Mouse (Mus musculus) midbrain, embryonic 16.5 days (tissue): ENCODE results near the gene Vwa7. TPM values are rescaled to one million over a fixed set of nuclear protein-coding genes. Genes with fewer than 3 reads are reported as not detected.
"Not testable (repeated sequence)": the region's sequence is repeated elsewhere in the genome, so short reads cannot be mapped to it uniquely, and the experiment has no call there.

Experiments
- ATAC-seq: fragments of 200-750 bp; cut with Nextera tagmentation; 2 replicates; pipeline ENCODE4 v1.8.0; 2017; ENCODE audit warnings: moderate TSS enrichment
- H3K27ac ChIP-seq: fragments of 300-500 bp; sonication (generic); 2 replicates; pipeline ENCODE4 v1.5.1; 2014; ENCODE audit warnings: mild to moderate bottlenecking, low read length, mixed read lengths
- H3K27me3 ChIP-seq: fragments of 300-500 bp; sonication (generic); 2 replicates; pipeline ENCODE4 v1.6.1; 2014; ENCODE audit warnings: low read depth, low read length, mixed read lengths; ENCODE audit not compliant: control insufficient read depth, insufficient read depth
- H3K36me3 ChIP-seq: fragments of 300-500 bp; sonication (generic); 2 replicates; pipeline ENCODE4 v1.6.1; 2014; ENCODE audit warnings: mild to moderate bottlenecking, low read length, moderate library complexity, mixed read lengths; ENCODE audit not compliant: control insufficient read depth, insufficient read depth
- H3K4me1 ChIP-seq: fragments of 300-500 bp; sonication (generic); 2 replicates; pipeline ENCODE4 v1.6.1; 2014; ENCODE audit warnings: mild to moderate bottlenecking, low read length, mixed read lengths; ENCODE audit not compliant: control insufficient read depth, insufficient read depth
- H3K4me2 ChIP-seq: fragments of 300-500 bp; sonication (generic); 2 replicates; pipeline ENCODE4 v1.6.1; 2014; ENCODE audit warnings: mild to moderate bottlenecking, low read length, mixed read lengths
- H3K4me3 ChIP-seq: fragments of 300-500 bp; sonication (generic); 2 replicates; pipeline ENCODE4 v1.5.1; 2014; ENCODE audit warnings: low read depth, mild to moderate bottlenecking, low read length, moderate library complexity, mixed read lengths
- H3K9ac ChIP-seq: fragments of 300-500 bp; sonication (generic); 2 replicates; pipeline ENCODE4 v1.6.1; 2014; ENCODE audit warnings: low read depth, low read length, mixed read lengths
- H3K9me3 ChIP-seq: fragments of 300-500 bp; sonication (generic); replicated peaks from 2 replicates; pipeline ENCODE4 v1.6.1; 2014; ENCODE audit warnings: mild to moderate bottlenecking, low read length, mixed read lengths; ENCODE audit not compliant: control insufficient read depth, poor library complexity, severe bottlenecking
- WGBS: fragments of 180-500 bp; shearing (Covaris S2); extraction: QIAGEN DNeasy Blood & Tissue Kit; methylation state at CpG from one replicate; pipeline ENCODE4 v1.1.7; 2014; 5-methylcytosine and 5-hydroxymethylcytosine counted together
- polyA plus RNA-seq: library from polyadenylated mRNA; unstranded; fragments of >200 nt; fragmentation: Nextera tagmentation; extraction: Ambion mirVana; gene quantifications from 2 replicates; pipeline ENCODE4 v1.2.1, GENCODE M21; 2015

The Vwa7 gene
- polyA plus RNA-seq, 1 experiment from 2014 or later: 0.26 TPM

- no peak overlapping the region for H3K4me3 ChIP-seq
- no peak for ATAC-seq
- H3K9me3 ChIP-seq: no peaks in the 10 kb centered on the region
- WGBS: 93% methylated on average over 4 of the region's 4 CpGs
- H3K4me1 ChIP-seq: peaks cover 20% of the 10 kb centered on the region
- no peaks in the 10 kb centered on the region for H3K27me3 ChIP-seq
- H3K9ac ChIP-seq: 0 out of 2 replicates have a peak overlapping the region, but pooled peaks have one; percentile 21
- no peak overlapping the region for H3K27ac ChIP-seq
- no peak overlapping the region for H3K4me2 ChIP-seq
- no peaks in the 10 kb centered on the region for H3K36me3 ChIP-seq
Observed at GRCm38 (mm10) chr17:34979631-34980030, 36.7 kb upstream of the Vwa7 start.

GRCm38 (mm10) chr17:34980655-34981054 is 35.7 kb upstream of the Vwa7 start:
- H3K27me3 ChIP-seq: no peaks in the 10 kb centered on the region
- no peak for ATAC-seq
- H3K9me3 ChIP-seq: no peaks in the 10 kb centered on the region
- peaks cover 4% of the 10 kb centered on the region for H3K36me3 ChIP-seq
- peak overlapping the region; percentile 96 for H3K27ac ChIP-seq
- peak overlapping the region; percentile 70 for H3K4me3 ChIP-seq
- WGBS: 14% methylated on average over 2 of the region's 2 CpGs
- H3K4me2 ChIP-seq: peak overlapping the region; percentile 92
- H3K9ac ChIP-seq: peak overlapping the region; percentile 91
- peaks cover 20% of the 10 kb centered on the region for H3K4me1 ChIP-seq

GRCm38 (mm10) chr17:34981690-34982180 is 34.6 kb upstream of the Vwa7 start, which contains the start of gene Lsm2:
Gene Lsm2, plus strand, starts transcription at chr17:34981862.
- Histone ChIP-seq H3K4me3 (peak within 1 kb of the TSS; percentile 70), H3K27ac (peak within 1 kb of the TSS; percentile 96), H3K27me3 (no peaks in the 10 kb centered on the region), H3K36me3 (peaks cover 7% of the 10 kb centered on the region), H3K4me2 (peak within 1 kb of the TSS; percentile 92), H3K9ac (peak within 1 kb of the TSS; percentile 91), H3K9me3 (no peaks in the 10 kb centered on the region), H3K4me1 (peaks cover 20% of the 10 kb centered on the region)
- peak; percentile 96 for ATAC-seq
- WGBS: under 1% methylated on average over 57 of the region's 58 CpGs

- Histone ChIP-seq H3K4me3 (peak overlapping the region; percentile 70), H3K4me2 (peak overlapping the region; percentile 92), H3K27me3 (no peaks in the 10 kb centered on the region), H3K36me3 (peaks cover 7% of the 10 kb centered on the region), H3K9me3 (no peaks in the 10 kb centered on the region), H3K4me1 (peaks cover 20% of the 10 kb centered on the region), H3K27ac (peak overlapping the region; percentile 96), H3K9ac (peak overlapping the region; percentile 91)
- WGBS: 0% methylated on average over 15 of the region's 15 CpGs
- ATAC-seq: peak; percentile 23; the same call in 1 of the 2 replicates
Observed at GRCm38 (mm10) chr17:34982328-34982727, 34.1 kb upstream of the Vwa7 start.

GRCm38 (mm10) chr17:34984218-34984617 is 32.2 kb upstream of the Vwa7 start:
- no peak overlapping the region for H3K9ac ChIP-seq
- no peak for ATAC-seq
- H3K27ac ChIP-seq: no peak overlapping the region
- H3K4me2 ChIP-seq: no peak overlapping the region
- peaks cover 7% of the 10 kb centered on the region for H3K36me3 ChIP-seq
- no peaks in the 10 kb centered on the region for H3K27me3 ChIP-seq
- 64% methylated on average over 2 of the region's 2 CpGs for WGBS
- H3K9me3 ChIP-seq: no peaks in the 10 kb centered on the region
- H3K4me1 ChIP-seq: peaks cover 20% of the 10 kb centered on the region
- no peak overlapping the region for H3K4me3 ChIP-seq

GRCm38 (mm10) chr17:34994751-34995150 is 21.6 kb upstream of the Vwa7 start:
- Histone ChIP-seq H3K9ac (no peak overlapping the region), H3K4me1 (no peaks in the 10 kb centered on the region), H3K27ac (no peak overlapping the region), H3K9me3 (no peaks in the 10 kb centered on the region), H3K27me3 (no peaks in the 10 kb centered on the region), H3K4me3 (no peak overlapping the region), H3K36me3 (no peaks in the 10 kb centered on the region), H3K4me2 (no peak overlapping the region)
- no peak for ATAC-seq

GRCm38 (mm10) chr17:34995192-34995591 is 21.2 kb upstream of the Vwa7 start:
- H3K9me3 ChIP-seq, H3K4me3 ChIP-seq, ATAC-seq, H3K36me3 ChIP-seq, H3K9ac ChIP-seq, H3K27me3 ChIP-seq, H3K4me2 ChIP-seq, H3K27ac ChIP-seq, H3K4me1 ChIP-seq: not testable (repeated sequence)
- 95% methylated on average over 4 of the region's 4 CpGs for WGBS

- not testable (repeated sequence) for H3K27ac ChIP-seq, H3K4me2 ChIP-seq, H3K4me3 ChIP-seq, H3K9me3 ChIP-seq, H3K36me3 ChIP-seq, H3K27me3 ChIP-seq, ATAC-seq, H3K4me1 ChIP-seq, H3K9ac ChIP-seq
- WGBS: 97% methylated on average over 4 of the region's 4 CpGs
Observed at GRCm38 (mm10) chr17:34995927-34996326, 20.5 kb upstream of the Vwa7 start.

- Histone ChIP-seq H3K4me2 (no peak overlapping the region), H3K4me1 (peaks cover 4% of the 10 kb centered on the region), H3K9me3 (no peaks in the 10 kb centered on the region), H3K4me3 (no peak overlapping the region), H3K27me3 (no peaks in the 10 kb centered on the region), H3K36me3 (no peaks in the 10 kb centered on the region), H3K27ac (no peak overlapping the region), H3K9ac (no peak overlapping the region)
- ATAC-seq: no peak
- 88% methylated on average over 12 of the region's 14 CpGs for WGBS
Observed at GRCm38 (mm10) chr17:34996411-34997141, 19.8 kb upstream of the Vwa7 start.
